Mouse (Mus musculus): ENCODE results near the gene Palm2.

Gene Palm2

GRCm38 (mm10) chr4:57703574-57704470 lies 269.8 kb downstream of the Palm2 start:
- no peak for DNase-seq (ENCODE audit: low spot score)

- no peak for DNase-seq (ENCODE audit: low spot score)
These were observed 270.5 kb downstream of the Palm2 start for GRCm38 (mm10) chr4:57704575-57704974.

- no peak for DNase-seq (ENCODE audit: low spot score)
These were observed 281.8 kb downstream of the Palm2 start for GRCm38 (mm10) chr4:57715849-57716248.

- no peak for DNase-seq (ENCODE audit: low spot score)
These were observed 282.7 kb downstream of the Palm2 start for GRCm38 (mm10) chr4:57716735-57717134.

- no peak for DNase-seq (ENCODE audit: low spot score)
These were observed 283.3 kb downstream of the Palm2 start, which contains the start of gene Akap2 for GRCm38 (mm10) chr4:57717354-57717753. Gene Akap2, plus strand, starts transcription at chr4:57717657.

- no peak for DNase-seq (ENCODE audit: low spot score)
These were observed 285.3 kb downstream of the Palm2 start for GRCm38 (mm10) chr4:57719370-57719769.

GRCm38 (mm10) chr4:57720869-57721361 lies 286.9 kb downstream of the Palm2 start:
- no peak for DNase-seq (ENCODE audit: low spot score)

- DNase-seq (ENCODE audit: low spot score) = no peak
These were observed 288.2 kb downstream of the Palm2 start for GRCm38 (mm10) chr4:57722296-57722695.

- no peak for DNase-seq (ENCODE audit: low spot score)
These were observed 289.6 kb downstream of the Palm2 start for GRCm38 (mm10) chr4:57723659-57724058.

- DNase-seq (ENCODE audit: low spot score) = no peak
These were observed 291.5 kb downstream of the Palm2 start for GRCm38 (mm10) chr4:57725569-57725968.

- no peak for DNase-seq (ENCODE audit: low spot score)
These were observed 294.6 kb downstream of the Palm2 start for GRCm38 (mm10) chr4:57728611-57729183.

GRCm38 (mm10) chr4:57730047-57730446 lies 296.0 kb downstream of the Palm2 start:
- DNase-seq (ENCODE audit: low spot score) = no peak

GRCm38 (mm10) chr4:57730801-57731598 lies 297.0 kb downstream of the Palm2 start:
- no peak for DNase-seq (ENCODE audit: low spot score)

- DNase-seq (ENCODE audit: low spot score) = no peak
These were observed 298.3 kb downstream of the Palm2 start for GRCm38 (mm10) chr4:57732351-57732750.

GRCm38 (mm10) chr4:57733445-57733844 lies 299.4 kb downstream of the Palm2 start:
- no peak for DNase-seq (ENCODE audit: low spot score)

GRCm38 (mm10) chr4:57735426-57735825 lies 301.4 kb downstream of the Palm2 start:
- no peak for DNase-seq (ENCODE audit: low spot score)

GRCm38 (mm10) chr4:57738856-57739552 lies 305.0 kb downstream of the Palm2 start:
- no peak for DNase-seq (ENCODE audit: low spot score)

- no peak for DNase-seq (ENCODE audit: low spot score)
These were observed 309.4 kb downstream of the Palm2 start for GRCm38 (mm10) chr4:57743325-57743929.

- DNase-seq (ENCODE audit: low spot score) = no peak
These were observed 316.6 kb downstream of the Palm2 start for GRCm38 (mm10) chr4:57750651-57751050.

- DNase-seq (ENCODE audit: low spot score) = no peak
These were observed 317.0 kb downstream of the Palm2 start for GRCm38 (mm10) chr4:57751054-57751453.

- no peak for DNase-seq (ENCODE audit: low spot score)
These were observed 317.5 kb downstream of the Palm2 start for GRCm38 (mm10) chr4:57751566-57751965.
